Mouse (Mus musculus): ENCODE data around the gene Gm136.

- TF ChIP-seq CTCF (IDR thresholded peaks at IDR 0.05; ENCODE audit: low read depth, low read length), result no peak
- no peak for TF ChIP-seq GATA1 (IDR thresholded peaks at IDR 0.05; ENCODE audit: borderline replicate concordance, low read length)
- TF ChIP-seq TAL1 (conservative IDR thresholded peaks at IDR 0.05; ENCODE audit: low read depth, low read length), result no peak
- no peak for TF ChIP-seq POLR2AphosphoS5 (IDR thresholded peaks at IDR 0.05; ENCODE audit: insufficient replicate concordance, low read depth, low read length)
- no peak for TF ChIP-seq GATA2 (IDR thresholded peaks at IDR 0.05; ENCODE audit: borderline replicate concordance, low read depth, low read length)
Observed at GRCm38 (mm10) chr4:34796294-34796693, 40.2 kb upstream of the Gm136 start.
